Comparison of ENCODE assay signal across 1 mouse cellular context in genomic region chr17:34980655-34981054, GRCm38 (mm10).
TF ChIP-seq lines count a peak whose summit lies in the region.

No protein-coding gene starts in this region.

TF ChIP-seq in CH12.LX, 34 proteins besides CTCF, POLR2A, EP300 and RAD21 (continued from another document):
- TF ChIP-seq ZKSCAN1 (IDR thresholded peaks at IDR 0.05; ENCODE audit: borderline replicate concordance, low read depth, low read length) (no peak), UBTF (IDR thresholded peaks at IDR 0.05; ENCODE audit: low read depth, low read length) (no peak), CHD1 (IDR thresholded peaks at IDR 0.05; ENCODE audit: low read depth, low read length) (no peak)
TF ChIP-seq in CH12.LX: peak in this region for 1.
